Mouse (Mus musculus) spleen, adult 18-20 months (tissue): ENCODE results near the gene Mark4.
A peak's percentile ranks its signal among the peaks of the same experiment; 100 is the strongest.

Experiments used
- DNase-seq, 2 experiments: peaks; one replicate each; pipeline ENCODE4 v3.0.0; 2022; ENCODE audit warnings: mixed read lengths in 2 of 2

The Mark4 gene

GRCm38 (mm10) chr7:19469404-19469803 lies 10.8 kb upstream of the Mark4 start:
- no peak for DNase-seq

- no peak for DNase-seq
Observed at GRCm38 (mm10) chr7:19468279-19468678, 9.7 kb upstream of the Mark4 start.

DNA sequence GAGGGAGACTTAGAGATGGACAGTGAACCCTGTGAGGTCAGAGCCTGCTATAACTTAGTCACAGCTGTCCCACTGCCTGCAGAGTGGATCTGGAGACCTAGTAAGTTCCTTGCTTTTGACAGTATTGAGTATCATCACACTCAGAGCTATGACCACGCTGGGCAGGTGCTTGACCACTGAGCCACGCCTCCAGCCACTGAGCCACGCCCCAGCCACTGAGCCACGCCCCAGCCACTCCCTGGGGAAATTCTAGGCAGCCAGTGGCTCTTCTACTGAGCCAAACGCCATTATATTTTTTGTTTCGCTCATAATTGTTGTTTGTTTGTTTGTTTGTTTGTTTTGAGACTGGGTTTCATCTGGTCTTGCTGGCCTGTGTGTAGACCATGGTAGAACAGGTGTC lies 9.0 kb upstream of the Mark4 start:
- DNase-seq: no peak

GRCm38 (mm10) chr7:19466602-19467145 lies 8.1 kb upstream of the Mark4 start:
- DNase-seq: no peak

DNA sequence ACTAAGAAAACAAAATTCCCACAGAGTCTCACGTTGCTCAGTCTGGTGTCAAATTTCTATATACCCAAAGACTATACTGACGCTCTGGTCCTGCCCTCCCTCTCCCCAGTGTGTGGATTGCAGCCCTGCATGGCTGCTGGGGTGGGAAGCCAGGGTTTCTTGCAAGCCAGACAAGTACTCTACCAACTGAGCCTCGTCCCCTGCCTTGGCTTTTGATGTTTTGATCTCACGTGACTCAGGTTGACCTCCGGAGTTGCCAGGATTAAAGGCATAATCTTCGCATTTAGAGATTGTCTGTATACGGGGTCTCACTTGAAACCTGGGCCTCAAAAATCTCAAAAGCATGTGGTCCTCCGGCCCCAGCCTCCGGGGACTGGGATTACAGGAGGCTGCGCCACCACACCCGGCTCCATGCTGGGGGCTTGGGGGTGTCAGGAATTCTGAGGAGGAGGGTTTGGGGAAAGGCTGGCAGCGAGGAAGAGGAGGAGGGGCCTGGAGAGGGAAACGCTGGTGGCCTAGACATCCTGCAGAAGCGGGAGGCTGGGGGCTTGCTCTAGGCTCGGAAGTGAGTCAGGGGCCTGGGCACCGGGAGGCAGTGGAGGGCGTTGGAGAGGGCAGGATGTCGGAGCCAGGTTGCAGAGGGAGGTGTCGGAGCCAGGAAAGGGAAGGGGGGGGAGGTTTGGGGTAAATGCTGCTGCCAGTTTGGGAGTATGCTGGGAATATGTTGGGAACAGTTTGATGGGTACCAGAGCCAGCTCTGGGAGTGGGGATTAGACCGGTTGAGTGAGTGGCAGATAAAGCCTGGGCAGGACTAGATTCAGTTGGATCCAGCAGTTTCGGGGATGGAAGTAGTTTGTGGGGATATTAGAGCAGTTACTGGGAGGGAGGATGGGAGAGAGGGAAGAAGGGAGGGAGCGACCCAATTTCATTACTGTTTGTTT lies 6.0 kb upstream of the Mark4 start:
- DNase-seq: no peak

DNA sequence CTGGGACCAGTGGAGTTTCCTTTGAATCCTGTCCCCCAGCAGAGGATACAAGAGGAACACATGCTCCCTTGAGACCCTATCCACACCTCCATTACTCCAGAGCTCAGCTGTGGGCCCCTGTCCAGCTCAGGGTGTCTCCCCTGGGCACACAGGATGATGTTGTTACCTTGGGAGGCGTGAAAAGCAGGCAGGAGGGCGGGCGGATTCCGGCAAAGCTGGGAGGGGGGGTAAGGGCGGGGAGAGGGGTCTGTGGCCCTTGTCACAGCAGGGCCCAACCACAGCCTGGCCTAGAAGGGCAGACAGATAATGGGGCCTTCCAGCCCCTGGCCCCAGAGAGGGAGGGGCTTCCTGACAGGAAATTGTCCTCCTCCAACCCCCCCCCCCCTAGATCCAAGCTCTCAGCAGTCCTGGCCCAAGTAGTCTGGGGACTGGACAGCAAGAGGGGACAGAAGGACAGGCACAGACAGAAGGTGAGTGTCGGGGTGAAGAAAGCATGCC lies 4.3 kb upstream of the Mark4 start, which contains the start of gene Exoc3l2:
Gene Exoc3l2, plus strand, starts transcription at position 448 of the 498 bp plus-strand sequence.
- no peak for DNase-seq

DNA sequence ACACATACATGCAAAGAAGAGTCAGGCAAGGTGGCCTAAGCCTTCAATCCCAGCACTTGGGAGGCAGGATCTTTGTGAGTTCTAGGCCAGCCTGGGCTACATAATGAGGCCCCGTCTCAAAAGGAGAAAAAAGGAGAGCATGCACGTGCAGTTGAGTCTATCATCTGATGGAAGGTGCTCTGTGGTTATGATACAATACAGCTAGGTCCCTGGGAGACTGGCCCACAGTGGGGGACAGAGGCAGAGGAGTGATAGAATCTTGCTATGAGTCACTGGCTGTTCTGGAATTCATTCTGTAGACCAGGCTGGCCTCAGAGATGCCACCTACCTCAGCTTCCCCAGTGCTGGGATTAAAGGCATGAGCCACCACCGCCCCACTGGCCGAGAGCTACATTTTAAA lies 3.8 kb upstream of the Mark4 start:
- DNase-seq: no peak

DNA sequence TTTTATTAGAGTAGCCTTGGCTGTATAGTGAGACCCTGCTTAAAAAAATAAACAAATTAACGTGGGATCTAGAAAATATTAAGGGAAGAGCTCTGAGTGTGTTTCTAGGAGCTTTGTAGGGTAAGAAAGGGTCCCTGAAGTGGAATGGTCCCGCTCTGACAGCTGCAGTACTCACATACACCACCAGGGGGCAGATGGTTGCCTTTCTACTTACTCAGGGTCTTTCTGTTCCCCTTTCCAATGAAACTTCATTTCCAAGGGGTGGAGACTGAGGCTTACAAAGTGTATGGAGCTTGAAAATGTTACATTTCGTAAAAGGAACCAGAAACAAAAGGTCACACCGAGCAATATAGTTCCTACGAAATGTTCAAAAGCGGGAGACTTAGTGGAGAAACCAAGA lies 2.9 kb upstream of the Mark4 start:
- DNase-seq: peak; percentile 35 to 79

- DNase-seq: no peak
Observed at GRCm38 (mm10) chr7:19460500-19460899, 1.9 kb upstream of the Mark4 start.

GRCm38 (mm10) chr7:19459144-19459870 lies 686 bp upstream of the Mark4 start:
- no peak for DNase-seq

GRCm38 (mm10) chr7:19458072-19458486 lies 542 bp downstream of the Mark4 start:
- DNase-seq: peak; percentile 43 to 49

GRCm38 (mm10) chr7:19457414-19458071 lies 1.1 kb downstream of the Mark4 start:
- DNase-seq: no peak

DNA sequence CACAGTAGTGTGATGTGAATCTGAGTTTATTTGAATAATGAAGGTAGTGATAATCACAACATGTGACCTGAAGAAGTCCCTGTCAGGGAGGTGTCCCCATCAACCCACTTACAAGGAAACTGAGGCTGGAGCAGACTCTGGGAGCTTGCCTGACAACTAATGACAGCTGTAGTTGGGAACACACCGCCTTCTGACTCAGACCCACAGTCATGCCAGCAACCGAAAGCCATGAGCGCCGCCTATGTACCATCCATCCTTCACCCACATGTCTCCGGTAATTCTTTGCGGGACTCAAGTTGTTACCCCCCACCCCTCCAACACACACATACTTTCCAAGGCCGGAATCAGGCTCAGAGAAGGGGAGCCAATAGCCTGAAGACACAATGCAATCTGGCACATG lies 2.0 kb downstream of the Mark4 start:
- DNase-seq: no peak

GRCm38 (mm10) chr7:19455819-19456495 lies 2.7 kb downstream of the Mark4 start:
- no peak for DNase-seq

GRCm38 (mm10) chr7:19455186-19455585 lies 3.4 kb downstream of the Mark4 start:
- no peak for DNase-seq

GRCm38 (mm10) chr7:19449165-19449564 lies 9.5 kb downstream of the Mark4 start:
- DNase-seq: no peak

DNA sequence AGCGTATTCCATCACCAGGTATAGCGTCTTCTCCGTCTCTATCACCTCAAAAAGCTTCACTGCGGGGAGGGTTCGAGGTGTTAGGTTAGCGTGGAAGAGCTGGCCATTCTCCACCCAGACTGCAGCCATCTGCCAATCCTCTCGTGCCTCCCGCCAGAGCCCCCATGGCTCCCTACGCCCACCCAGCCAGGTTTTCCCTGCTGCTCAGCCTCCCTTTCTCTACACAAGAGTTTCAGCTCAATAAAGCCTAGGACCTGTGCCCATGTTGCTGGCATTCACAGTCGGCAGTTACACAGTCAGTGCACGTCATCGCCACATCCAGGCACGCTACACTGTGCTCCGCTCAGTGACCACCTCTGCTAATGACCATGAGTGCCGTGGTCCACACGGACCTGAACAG lies 10.9 kb downstream of the Mark4 start:
- DNase-seq: no peak

- no peak for DNase-seq
Observed at GRCm38 (mm10) chr7:19444801-19445200, 13.8 kb downstream of the Mark4 start.

DNA sequence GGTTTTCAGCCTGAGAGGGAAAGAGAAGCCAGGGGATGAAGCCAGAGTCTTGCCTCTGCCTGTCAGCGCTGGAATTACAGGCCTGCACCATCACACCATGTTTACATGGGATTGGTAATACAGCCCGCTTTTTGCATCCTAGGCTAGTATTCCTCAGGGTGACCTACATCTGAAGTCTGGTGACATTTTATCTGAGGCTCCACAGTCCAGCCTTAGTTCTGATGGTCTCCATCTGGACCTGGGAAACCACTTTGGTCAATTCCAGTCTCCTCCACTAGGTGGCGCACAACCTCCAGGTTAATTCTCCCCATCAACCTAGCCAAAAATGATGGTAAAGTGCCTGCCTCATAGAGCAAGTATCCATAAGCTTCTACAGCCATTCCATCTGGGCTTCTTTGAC lies 15.3 kb downstream of the Mark4 start:
- DNase-seq: peak; percentile 37 to 79

DNA sequence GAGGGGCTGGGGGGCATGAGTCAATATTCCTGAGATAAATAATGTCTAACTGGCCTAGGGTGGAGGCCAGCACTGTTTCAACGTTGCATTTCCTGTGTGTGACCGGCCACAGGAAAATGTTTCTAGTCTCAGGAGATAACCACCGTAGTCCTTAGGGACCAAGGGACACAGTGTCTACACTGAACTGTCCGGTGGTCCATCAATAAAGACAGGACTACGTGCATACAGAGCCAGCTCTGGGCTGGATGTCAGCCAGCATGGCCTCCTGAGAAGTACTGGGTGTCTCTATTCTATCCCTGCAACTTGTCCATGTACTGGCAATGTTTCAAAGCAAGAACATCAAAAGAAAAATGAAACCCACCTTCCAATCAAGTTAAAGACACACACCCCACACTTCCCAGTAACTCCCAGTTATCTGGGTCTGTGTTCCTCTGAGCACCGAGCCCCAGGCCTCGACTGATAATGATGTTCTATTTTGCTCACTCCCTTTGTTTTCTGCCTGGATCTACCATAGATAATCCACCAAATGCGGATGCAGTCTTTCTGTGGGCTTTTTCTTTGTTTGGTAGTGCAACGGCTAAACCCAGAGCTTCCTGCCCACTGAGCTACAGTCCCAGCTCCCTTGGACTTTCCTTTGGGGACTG lies 17.1 kb downstream of the Mark4 start:
- no peak for DNase-seq

- DNase-seq: no peak
Observed at GRCm38 (mm10) chr7:19437048-19437447, 21.6 kb downstream of the Mark4 start.

DNA sequence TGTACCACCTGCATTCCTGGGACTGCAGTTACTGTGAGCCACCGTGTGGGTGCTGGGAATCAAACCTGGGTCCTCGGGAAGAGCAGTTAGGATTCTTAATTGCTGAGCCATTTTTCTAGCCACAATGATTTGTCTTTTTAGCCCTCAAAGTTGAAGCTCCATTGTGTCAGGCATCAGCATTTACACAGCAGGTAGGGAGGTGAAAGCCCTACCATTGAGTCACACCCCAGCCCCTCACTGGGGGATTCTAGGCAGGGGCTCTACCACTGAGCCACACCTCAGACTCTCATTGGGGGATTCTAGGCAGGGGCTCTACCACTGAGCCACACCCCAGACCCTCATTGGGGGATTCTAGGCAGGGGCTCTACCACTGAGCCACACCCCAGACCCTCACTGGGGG lies 22.3 kb downstream of the Mark4 start:
- DNase-seq: no peak
